Comparison of ENCODE assay signal across 32 mouse cellular contexts in genomic region chr1:92667106-92667505, GRCm38 (mm10). TPM values are rescaled to one million over a fixed set of nuclear protein-coding genes. Genes with fewer than 3 reads are reported as not detected.
DNase-seq lines count a peak whose midpoint lies in the region; ATAC-seq and TF ChIP-seq lines count a peak whose summit lies in the region.
"Had no signal": no experiment of that assay in that cellular context is flagged by ENCODE, and none has a peak within 500 bp of the region (broad histone marks: within the 10 kb centered on the region; RNA-seq: fewer than 3 reads in every experiment).

No protein-coding gene starts in this region.

- TF ChIP-seq EP300 in lung, postnatal 0 days (IDR thresholded peaks at IDR 0.05), result no peak

- H3K9ac ChIP-seq in hindbrain, postnatal 0 days (replicated peaks; ENCODE audit: low read length), result no peak overlapping the region
- H3K9ac ChIP-seq in hindbrain, embryonic 14.5 days, result no peak overlapping the region
- no peak overlapping the region for H3K9ac ChIP-seq in lung, postnatal 0 days (replicated peaks; ENCODE audit: low read depth)

- H3K4me1 ChIP-seq in hindbrain, postnatal 0 days (ENCODE audit: insufficient read depth, low read length), result no peaks in the 10 kb centered on the region
- no peaks in the 10 kb centered on the region for H3K4me1 ChIP-seq in hindbrain, embryonic 14.5 days (replicated peaks; ENCODE audit: control insufficient read depth, insufficient read depth, low read length)
- no peaks in the 10 kb centered on the region for H3K4me1 ChIP-seq in lung, postnatal 0 days (ENCODE audit: insufficient read depth, low read depth, low read length)
- H3K4me1 ChIP-seq: forebrain, embryonic 10.5 days had no signal

- DNase-seq in adrenal gland, postnatal 36 days, result peak; percentile 38 to 54
- no peak for DNase-seq in adrenal gland, postnatal 4 days (ENCODE audit: low spot score in 2 of 2)
- peak; percentile 16 for DNase-seq in hindbrain, postnatal 0 days (ENCODE audit: low spot score)
- no peak for DNase-seq in hindbrain, embryonic 14.5 days (ENCODE audit: low spot score)
- DNase-seq in kidney, postnatal 36 days, result peak; percentile 26 to 64
- DNase-seq in kidney, adult 9 months, result no peak
- DNase-seq in lung, postnatal 0 days (ENCODE audit: low spot score), result no peak
- DNase-seq: gastrocnemius, postnatal 10 days; heart, adult 11 months had no signal

- TF ChIP-seq CTCF in hindbrain, postnatal 0 days (IDR thresholded peaks at IDR 0.05; ENCODE audit: low read depth), result no peak
- no peak for TF ChIP-seq CTCF in lung, postnatal 0 days (IDR thresholded peaks at IDR 0.05)

- H3K27ac ChIP-seq in hindbrain, postnatal 0 days, result no peak overlapping the region
- no peak overlapping the region for H3K27ac ChIP-seq in hindbrain, embryonic 14.5 days
- H3K27ac ChIP-seq in lung, postnatal 0 days (ENCODE audit: low read length), result no peak overlapping the region
- H3K27ac ChIP-seq: forebrain, embryonic 10.5 days; macrophage had no signal

- no peaks in the 10 kb centered on the region for H3K27me3 ChIP-seq in hindbrain, postnatal 0 days (ENCODE audit: insufficient read depth, low read length)
- H3K27me3 ChIP-seq in hindbrain, embryonic 14.5 days (ENCODE audit: control insufficient read depth, insufficient read depth, low read length), result no peaks in the 10 kb centered on the region; the same call in 1 of the 2 replicates
- no peaks in the 10 kb centered on the region for H3K27me3 ChIP-seq in lung, postnatal 0 days (replicated peaks; ENCODE audit: insufficient read depth, low read length)

- no peak overlapping the region for H3K4me3 ChIP-seq in hindbrain, postnatal 0 days (ENCODE audit: low read length)
- no peak overlapping the region for H3K4me3 ChIP-seq in hindbrain, embryonic 14.5 days (replicated peaks; ENCODE audit: low read length)
- no peak overlapping the region for H3K4me3 ChIP-seq in lung, postnatal 0 days (ENCODE audit: low read depth, low read length)
- H3K4me3 ChIP-seq: forebrain, embryonic 10.5 days had no signal

- no peaks in the 10 kb centered on the region for H3K36me3 ChIP-seq in hindbrain, postnatal 0 days (ENCODE audit: insufficient read depth, low read length)
- H3K36me3 ChIP-seq in hindbrain, embryonic 14.5 days (replicated peaks; ENCODE audit: control insufficient read depth, insufficient read depth), result no peaks in the 10 kb centered on the region
- H3K36me3 ChIP-seq in lung, postnatal 0 days (ENCODE audit: insufficient read depth, low read length), result no peaks in the 10 kb centered on the region
- H3K36me3 ChIP-seq: forebrain, embryonic 10.5 days had no signal

- 50% methylated on average over 6 of the region's 6 CpGs for WGBS in hindbrain, postnatal 0 days
- WGBS in hindbrain, embryonic 14.5 days, result 74% methylated on average over 6 of the region's 6 CpGs
- WGBS in lung, postnatal 0 days, result 50% methylated on average over 6 of the region's 6 CpGs

- H3K9me3 ChIP-seq in hindbrain, postnatal 0 days (ENCODE audit: low read length), result no peaks in the 10 kb centered on the region
- H3K9me3 ChIP-seq in hindbrain, embryonic 14.5 days (ENCODE audit: control insufficient read depth, low read length), result no peaks in the 10 kb centered on the region
- H3K9me3 ChIP-seq in lung, postnatal 0 days (ENCODE audit: low read length), result no peaks in the 10 kb centered on the region
- H3K9me3 ChIP-seq: forebrain, embryonic 10.5 days had no signal

- no peak overlapping the region for H3K4me2 ChIP-seq in hindbrain, postnatal 0 days (ENCODE audit: low read depth, low read length)
- H3K4me2 ChIP-seq in hindbrain, embryonic 14.5 days (replicated peaks), result no peak overlapping the region
- no peak overlapping the region for H3K4me2 ChIP-seq in lung, postnatal 0 days (replicated peaks; ENCODE audit: low read depth, low read length)
- H3K4me2 ChIP-seq: heart, embryonic 11.5 days had no signal

- peak; percentile 35; the same call in 1 of the 2 replicates for ATAC-seq in hindbrain, postnatal 0 days
- ATAC-seq in hindbrain, embryonic 14.5 days (ENCODE audit: low FRiP score), result no peak
- ATAC-seq in lung, postnatal 0 days, result no peak
- ATAC-seq: forebrain, embryonic 16.5 days; intestine, embryonic 16.5 days; midbrain, embryonic 16.5 days; Patski had no signal

RNA-seq across cellular contexts. Expression of gene Otos, which starts 18.5 kb away (rescaled TPM):
- not detected for total RNA-seq in adrenal gland, postnatal 36 days (2021)
- total RNA-seq in adrenal gland, postnatal 4 days (2021), result under 1 TPM; 0.34 to 0.59 TPM
- not detected in 2 replicates for total RNA-seq in hindbrain, postnatal 0 days (2014; rRNA removed)
- 0.81 and 0.88 TPM in 2 replicates for polyA plus RNA-seq in hindbrain, postnatal 0 days (2015; fragmentation: Nextera tagmentation; extraction: Ambion mirVana)
- polyA plus RNA-seq in hindbrain, embryonic 14.5 days (2014; fragmentation: Nextera tagmentation; extraction: Ambion mirVana), result 0.31 TPM in 1 of 2 replicates, not detected in the other
- 0.24 TPM in 1 of 2 replicates, not detected in the other for polyA plus RNA-seq in lung, postnatal 0 days (2015; fragmentation: Nextera tagmentation; extraction: Ambion mirVana)
- total RNA-seq: ES-E14; liver, adult 2 months had no signal
- polyA plus RNA-seq: embryonic facial prominence, embryonic 11.5 days; heart, embryonic 11.5 days; heart, postnatal 0 days; intestine, embryonic 16.5 days; limb, embryonic 11.5 days; liver, adult 2 months; lung, embryonic 16.5 days; macrophage; testis, adult 2 months had no signal

RNA-seq across cellular contexts. Expression of gene Cops9, which starts 25.3 kb away (rescaled TPM):
- total RNA-seq in adrenal gland, postnatal 36 days (2021), result 100 to 1,000 TPM; 332 to 335 TPM
- 100 to 1,000 TPM; 292 to 315 TPM for total RNA-seq in adrenal gland, postnatal 4 days (2021)
- 201 and 223 TPM in 2 replicates for total RNA-seq in hindbrain, postnatal 0 days (2014; rRNA removed)
- 641 and 676 TPM in 2 replicates for polyA plus RNA-seq in hindbrain, postnatal 0 days (2015; fragmentation: Nextera tagmentation; extraction: Ambion mirVana)
- polyA plus RNA-seq in hindbrain, embryonic 14.5 days (2014; fragmentation: Nextera tagmentation; extraction: Ambion mirVana), result 553 and 683 TPM in 2 replicates
- polyA plus RNA-seq in lung, postnatal 0 days (2015; fragmentation: Nextera tagmentation; extraction: Ambion mirVana), result 342 and 355 TPM in 2 replicates

RNA-seq across cellular contexts. Expression of gene Olfr12, which starts 49.5 kb away (rescaled TPM):
- total RNA-seq in adrenal gland, postnatal 36 days (2021), result not detected
- total RNA-seq in adrenal gland, postnatal 4 days (2021), result not detected
- not detected in 2 replicates for total RNA-seq in hindbrain, postnatal 0 days (2014; rRNA removed)
- polyA plus RNA-seq in hindbrain, postnatal 0 days (2015; fragmentation: Nextera tagmentation; extraction: Ambion mirVana), result not detected in 2 replicates
- polyA plus RNA-seq in hindbrain, embryonic 14.5 days (2014; fragmentation: Nextera tagmentation; extraction: Ambion mirVana), result not detected in 2 replicates
- polyA plus RNA-seq in lung, postnatal 0 days (2015; fragmentation: Nextera tagmentation; extraction: Ambion mirVana), result not detected in 2 replicates
- total RNA-seq: gastrocnemius, postnatal 10 days; hematopoietic stem cell, adult 5-6 weeks; layer of hippocampus, adult 18-20 months; left cerebral cortex, adult 8-10 months; liver, adult 2 months had no signal
- polyA plus RNA-seq: cortical plate, adult 2 months; embryonic facial prominence, embryonic 11.5 days; forebrain, embryonic 10.5 days; forebrain, embryonic 16.5 days; heart, embryonic 11.5 days; heart, postnatal 0 days; hindbrain, embryonic 16.5 days; intestine, embryonic 16.5 days; limb, embryonic 11.5 days; liver, adult 2 months; liver, embryonic 16.5 days; lung, embryonic 16.5 days; macrophage; midbrain, embryonic 16.5 days; neural tube, embryonic 14.5 days; Patski; spleen, adult 2 months; urinary bladder, adult 2 months had no signal

Comparison
In these comparisons a context has a peak if more than half of its experiments do, and no peak if none do; other contexts are left out.
1. DNase-seq: peak in adrenal gland, postnatal 36 days (2 of 2), hindbrain, postnatal 0 days (single experiment) and kidney, postnatal 36 days (2 of 2); none in adrenal gland, postnatal 4 days (0 of 2), hindbrain, embryonic 14.5 days (single experiment), kidney, adult 9 months (single experiment) and lung, postnatal 0 days (single experiment).